Mouse (Mus musculus): ENCODE data around the gene Egfem1. TPM values are rescaled to one million over a fixed set of nuclear protein-coding genes. Genes with fewer than 3 reads are reported as not detected.

Gene Egfem1
- total RNA-seq, 4 experiments from 2014 or later = 27.9 to 44.9 (median 36.0) TPM

DNA sequence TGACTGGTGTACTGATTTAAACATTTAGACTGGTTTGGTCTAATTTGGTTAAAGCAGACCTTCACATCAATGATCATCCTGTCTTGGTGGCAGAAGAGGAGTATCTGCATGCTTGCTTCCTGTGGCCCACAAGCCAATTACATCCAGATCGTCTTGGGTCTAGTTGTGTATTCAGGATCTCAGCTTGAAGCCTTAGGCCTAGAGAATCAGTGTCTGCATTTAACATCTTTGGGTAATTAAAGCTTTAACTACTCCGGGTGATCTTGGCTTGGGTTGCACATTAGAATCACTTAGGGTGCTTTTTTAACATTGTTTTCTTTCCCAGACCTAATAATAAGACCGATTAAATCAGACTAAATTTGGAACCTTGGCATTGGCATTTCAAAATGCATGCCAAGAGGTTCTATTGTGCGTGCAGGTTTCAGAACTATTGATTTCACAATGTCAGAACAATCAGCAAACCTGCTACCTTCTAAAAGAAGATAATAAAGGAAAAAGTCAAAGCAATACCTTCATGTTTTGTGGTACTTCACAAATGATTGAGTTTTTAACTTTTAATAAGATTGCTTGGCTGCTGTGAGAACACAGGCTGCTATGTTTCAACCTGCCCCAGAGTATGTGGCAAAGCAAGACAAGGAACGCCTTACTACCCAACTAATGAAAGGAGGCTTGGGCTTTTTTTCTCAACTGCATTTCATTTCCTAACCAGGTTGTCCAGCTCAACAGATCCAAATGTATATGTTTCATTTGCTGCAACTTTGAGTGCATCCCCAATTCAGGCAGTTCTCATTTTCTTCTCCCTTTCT, 496.4 kb downstream of the Egfem1 start:
- no peak for DNase-seq (ENCODE audit: low spot score in 2 of 2)

DNA sequence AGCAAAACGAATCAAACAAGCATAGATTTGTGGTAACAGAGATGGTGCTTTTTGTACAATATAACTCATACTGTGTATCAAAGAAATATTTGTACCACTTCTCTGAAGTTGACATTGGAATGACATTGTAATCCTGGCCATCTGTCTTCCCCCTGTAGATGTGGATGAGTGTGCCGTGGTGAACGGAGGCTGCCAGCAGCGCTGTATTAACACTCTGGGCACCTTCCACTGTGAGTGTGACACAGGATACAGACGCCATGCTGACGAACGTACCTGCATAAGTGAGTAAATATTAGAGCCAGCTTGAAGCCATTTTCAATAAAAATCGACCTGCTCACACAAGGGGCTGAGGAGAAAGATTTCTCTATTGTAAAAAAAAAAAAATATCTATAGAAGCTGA, 500.9 kb downstream of the Egfem1 start:
- DNase-seq (ENCODE audit: low spot score in 2 of 2) = no peak

DNA sequence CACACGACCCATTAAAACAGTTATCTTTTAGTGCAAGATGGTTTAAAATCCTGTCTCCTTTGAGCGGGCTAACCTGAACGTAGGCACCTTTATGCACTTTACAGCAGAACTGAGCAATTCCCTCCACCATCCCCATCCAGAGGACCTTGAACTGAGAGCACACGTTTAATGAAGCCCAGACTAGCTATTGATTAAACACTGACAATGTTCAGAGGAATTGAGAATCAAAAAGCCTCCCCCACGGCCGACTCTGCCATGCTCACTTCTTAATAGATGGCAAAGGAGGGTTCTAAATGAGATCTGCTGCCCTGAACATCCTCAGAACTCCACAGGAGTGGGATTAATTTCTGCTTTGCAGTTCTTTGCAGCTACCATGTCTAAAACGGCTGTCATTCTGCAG, 520.3 kb downstream of the Egfem1 start:
- DNase-seq (ENCODE audit: low spot score in 2 of 2) = no peak

DNA sequence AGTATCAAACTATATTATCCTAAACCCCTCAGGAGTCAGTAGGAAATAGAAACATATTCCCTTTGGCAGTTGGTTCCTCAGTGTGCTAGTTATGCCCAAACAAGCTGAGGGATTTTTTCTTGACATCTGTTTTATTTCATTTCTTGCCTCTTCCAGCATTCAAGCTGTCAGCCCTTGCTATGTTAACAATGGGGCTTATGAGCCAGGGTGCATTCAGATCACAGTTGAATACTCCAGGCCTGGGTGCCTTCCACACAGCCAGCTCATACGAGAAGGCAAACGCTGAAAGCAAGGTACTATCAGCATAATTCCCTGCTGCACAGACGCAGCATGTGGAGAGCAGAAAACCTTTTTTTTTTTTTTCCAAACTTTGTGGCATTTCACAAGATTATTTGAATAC, 526.9 kb downstream of the Egfem1 start:
- peak in 1 of 2 experiments; percentile 14 for DNase-seq (ENCODE audit: low spot score in 2 of 2)

GRCm38 (mm10) chr3:29609174-29609573, 527.4 kb downstream of the Egfem1 start:
- DNase-seq (ENCODE audit: low spot score in 2 of 2) = no peak

- no peak for DNase-seq (ENCODE audit: low spot score in 2 of 2)
Measured at GRCm38 (mm10) chr3:29619586-29619985, 537.8 kb downstream of the Egfem1 start.

DNA sequence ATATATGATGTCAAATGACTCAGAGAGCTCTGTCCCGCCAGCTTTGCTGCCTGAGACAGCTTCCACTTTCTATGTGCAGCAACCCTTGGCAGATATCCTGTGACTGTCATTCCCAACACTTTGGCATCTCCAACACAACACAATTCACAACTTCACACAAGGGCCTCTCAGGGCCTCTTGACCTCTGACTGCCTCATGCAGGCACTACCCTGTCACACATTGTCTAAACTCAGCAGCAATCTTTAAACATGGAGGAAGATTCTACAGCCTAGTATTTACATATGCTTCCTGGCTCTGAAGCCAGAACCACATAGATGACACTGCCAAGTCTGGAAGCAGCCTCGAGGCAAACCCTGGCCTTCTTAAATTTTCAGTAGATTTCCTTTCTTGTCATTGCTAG, 558.0 kb downstream of the Egfem1 start:
- DNase-seq (ENCODE audit: low spot score in 2 of 2) = no peak

DNA sequence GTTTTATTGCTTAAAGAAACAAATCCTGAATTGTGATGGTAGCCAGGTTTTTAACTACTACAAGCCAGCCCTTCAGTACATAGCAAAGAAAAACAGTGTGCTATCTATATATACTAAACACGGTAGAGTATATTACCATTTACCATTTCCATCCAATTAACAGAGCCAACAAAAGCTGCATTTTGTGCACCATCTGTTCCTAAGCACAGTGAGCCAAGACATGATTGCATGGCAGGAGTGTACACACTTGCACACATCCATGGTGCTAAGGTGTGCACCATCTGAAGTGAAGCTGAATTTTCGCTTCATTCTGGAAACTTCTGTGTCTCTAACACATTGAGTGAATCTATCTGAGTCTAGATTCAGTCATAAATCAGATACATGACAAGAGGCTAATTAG, 585.0 kb downstream of the Egfem1 start:
- DNase-seq (ENCODE audit: low spot score in 2 of 2) = peak in 1 of 2 experiments; percentile 20

- DNase-seq (ENCODE audit: low spot score in 2 of 2) = peak in 1 of 2 experiments; percentile 32
Measured at GRCm38 (mm10) chr3:29689367-29690285, 607.8 kb downstream of the Egfem1 start.

GRCm38 (mm10) chr3:29701126-29701525, 619.3 kb downstream of the Egfem1 start:
- DNase-seq (ENCODE audit: low spot score in 2 of 2) = no peak

DNA sequence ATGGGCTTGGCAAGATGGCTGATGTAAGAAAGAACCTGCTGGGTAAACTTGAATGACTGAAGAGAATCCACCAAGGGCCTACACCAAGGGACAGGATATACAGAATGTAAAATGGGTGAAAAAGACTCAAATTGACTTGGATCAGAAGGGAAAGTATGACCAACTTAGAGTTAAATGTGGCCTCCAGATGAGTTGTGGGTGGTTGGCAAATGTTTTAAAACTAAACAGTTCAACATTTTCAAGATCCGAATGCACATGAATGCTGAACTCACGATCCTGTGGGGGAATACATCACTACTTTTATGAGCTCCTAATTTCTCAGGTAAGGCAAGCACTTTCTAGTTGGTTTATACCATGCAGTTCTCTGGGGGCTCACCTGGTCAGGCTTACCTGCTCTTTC, 625.0 kb downstream of the Egfem1 start:
- no peak for DNase-seq (ENCODE audit: low spot score in 2 of 2)

DNA sequence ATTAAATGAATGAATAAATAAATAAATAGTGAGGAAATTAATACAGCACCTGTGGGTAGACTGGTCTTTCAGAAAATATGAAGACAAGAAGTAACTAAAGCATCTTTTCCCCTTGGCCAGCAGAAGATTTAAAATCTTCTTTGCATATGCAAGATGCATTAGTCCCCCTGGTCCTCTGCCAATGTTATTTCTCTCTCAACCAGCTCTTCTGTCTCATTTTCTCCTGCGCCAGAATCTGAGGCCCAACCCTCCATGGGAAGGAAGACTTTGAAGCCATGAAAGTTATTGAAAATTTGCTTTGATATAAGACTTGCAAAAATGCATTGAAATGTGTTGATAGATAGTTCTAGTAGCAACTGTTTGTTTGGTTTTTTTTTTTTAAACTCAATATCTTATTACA, 625.6 kb downstream of the Egfem1 start:
- no peak for DNase-seq (ENCODE audit: low spot score in 2 of 2)

DNA sequence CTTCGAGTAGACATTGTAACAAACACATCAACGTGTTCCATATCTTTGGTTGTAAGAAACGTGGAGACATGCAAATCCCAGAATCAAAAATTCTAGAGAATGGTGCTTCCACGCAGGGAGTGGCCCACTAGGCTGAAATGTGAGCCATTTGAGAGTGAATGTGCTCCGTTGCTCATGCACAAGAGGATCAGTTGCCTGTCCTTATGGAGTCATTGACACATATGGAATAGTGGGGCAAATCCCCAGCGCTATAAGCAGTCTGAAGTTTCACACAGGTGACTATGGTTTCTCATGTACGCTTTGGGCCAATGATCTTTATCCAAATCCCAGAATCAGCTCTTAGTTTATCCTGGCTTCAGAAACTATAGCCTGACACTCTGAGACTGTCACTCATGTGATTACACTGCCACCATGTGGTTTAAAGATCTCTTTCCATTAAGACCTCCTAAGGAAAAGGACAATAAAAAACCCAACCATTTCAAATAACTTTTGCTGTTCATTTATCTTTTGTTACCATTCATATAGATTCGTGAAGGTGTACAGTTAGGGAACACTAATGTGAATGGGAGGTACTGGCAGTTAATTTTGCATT, 644.6 kb downstream of the Egfem1 start:
- DNase-seq (ENCODE audit: low spot score in 2 of 2) = no peak

DNA sequence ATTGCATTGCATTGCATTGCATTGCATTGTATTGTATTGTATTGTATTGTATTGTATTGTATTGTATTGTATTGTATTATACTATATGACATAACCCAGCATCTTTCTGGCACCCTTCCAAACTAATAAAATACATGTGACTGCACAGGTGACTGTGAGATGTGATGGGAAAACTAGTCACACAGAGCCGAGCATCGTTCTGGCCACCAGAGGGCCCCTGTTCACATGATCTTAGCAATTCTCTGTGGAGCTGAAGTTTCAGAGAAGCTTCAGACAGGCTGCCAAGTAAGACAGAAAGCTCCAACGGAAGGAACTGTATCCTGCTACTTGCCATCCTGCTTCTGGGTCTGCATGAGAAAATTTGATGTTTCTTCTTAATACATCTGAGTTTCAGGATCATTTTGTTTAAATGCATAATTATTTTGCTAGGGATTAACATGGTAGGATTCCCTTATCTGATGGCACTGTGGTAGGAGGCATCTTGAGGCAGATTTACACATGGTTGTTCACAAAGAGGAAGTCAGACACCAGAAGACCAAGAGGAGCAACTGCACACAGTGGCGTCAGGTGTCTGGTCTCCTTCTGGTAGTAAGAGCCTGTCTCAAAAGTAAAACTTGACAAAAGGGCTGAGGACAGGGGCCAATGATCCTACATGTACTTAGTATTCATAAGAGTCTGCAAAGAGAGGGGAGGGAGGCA, 648.4 kb downstream of the Egfem1 start:
- DNase-seq (ENCODE audit: low spot score in 2 of 2) = peak; percentile 15 to 31

GRCm38 (mm10) chr3:29731509-29731908, 649.7 kb downstream of the Egfem1 start:
- DNase-seq (ENCODE audit: low spot score in 2 of 2) = no peak

DNA sequence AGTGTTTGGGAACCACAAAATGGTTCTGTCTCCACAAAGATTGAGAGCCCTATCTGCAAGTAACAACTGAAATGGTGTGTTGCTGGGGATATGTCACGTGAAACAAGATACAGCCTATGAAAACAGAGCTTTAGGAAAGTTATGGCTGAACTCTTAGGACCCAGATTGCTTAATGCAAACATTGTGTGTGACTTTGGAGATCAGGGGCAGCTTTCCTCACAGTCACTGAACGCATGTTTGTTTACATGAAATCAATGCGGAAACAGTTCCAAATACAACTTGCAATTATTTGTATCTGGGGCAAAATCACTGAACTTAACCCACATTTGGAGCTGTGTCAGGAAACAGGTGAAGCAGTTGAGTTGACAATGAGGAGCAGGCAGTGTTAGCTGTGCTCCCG, 650.8 kb downstream of the Egfem1 start:
- DNase-seq (ENCODE audit: low spot score in 2 of 2) = no peak

GRCm38 (mm10) chr3:29734251-29734650, 652.4 kb downstream of the Egfem1 start:
- no peak for DNase-seq (ENCODE audit: low spot score in 2 of 2)

DNA sequence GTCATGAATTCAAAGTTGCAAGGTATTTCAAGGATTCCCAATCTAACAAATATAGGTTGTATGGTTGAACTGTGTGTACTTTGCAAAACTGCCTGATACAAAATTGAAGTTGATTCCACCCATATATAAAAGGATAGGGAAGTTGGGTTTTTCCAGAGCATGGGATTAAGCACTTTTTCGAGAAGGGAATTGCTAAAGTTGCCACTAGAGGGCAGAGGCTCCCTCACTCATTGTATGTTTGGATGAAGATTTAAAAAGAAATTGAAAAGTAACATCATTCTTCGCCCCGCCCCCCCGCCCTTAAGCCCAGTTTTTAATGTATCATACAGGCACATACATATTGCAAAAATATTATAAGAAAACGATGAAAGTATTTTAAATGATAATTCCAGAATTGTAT, 657.5 kb downstream of the Egfem1 start:
- DNase-seq (ENCODE audit: low spot score in 2 of 2) = no peak

Measured in layer of hippocampus, adult 8-10 months (tissue).